Mouse (Mus musculus): ENCODE measurements at regions not wholly inside any gene's neighbourhood (a gene's known extent, or its start where the extent isn't known, plus 50 kb on each side); places are given as distances from the start of the nearest gene placed in this dataset.

GRCm38 (mm10) chr2:72733371-72733770, 246.9 kb downstream of the Sp3 start:
- Histone ChIP-seq H3K27ac (ENCODE audit: low read depth, low read length) (no peak overlapping the region), H3K9me3 (ENCODE audit: control insufficient read depth) (no peaks in the 10 kb centered on the region), H3K4me3 (ENCODE audit: low read depth, low read length) (no peak overlapping the region), H3K9ac (ENCODE audit: low read depth, low read length) (no peak overlapping the region), H3K4me2 (replicated peaks; ENCODE audit: low read depth) (no peak overlapping the region), H3K27me3 (replicated peaks; ENCODE audit: control insufficient read depth, insufficient read depth, low read length) (no peaks in the 10 kb centered on the region), H3K36me3 (ENCODE audit: control insufficient read depth, insufficient read depth) (no peaks in the 10 kb centered on the region), H3K4me1 (replicated peaks; ENCODE audit: control insufficient read depth, insufficient read depth, low read length) (no peaks in the 10 kb centered on the region)
- ATAC-seq, result no peak
- no peak for TF ChIP-seq CTCF (IDR thresholded peaks at IDR 0.05; ENCODE audit: low read depth)
- WGBS, result 42% methylated on average over 3 of the region's 3 CpGs

DNA sequence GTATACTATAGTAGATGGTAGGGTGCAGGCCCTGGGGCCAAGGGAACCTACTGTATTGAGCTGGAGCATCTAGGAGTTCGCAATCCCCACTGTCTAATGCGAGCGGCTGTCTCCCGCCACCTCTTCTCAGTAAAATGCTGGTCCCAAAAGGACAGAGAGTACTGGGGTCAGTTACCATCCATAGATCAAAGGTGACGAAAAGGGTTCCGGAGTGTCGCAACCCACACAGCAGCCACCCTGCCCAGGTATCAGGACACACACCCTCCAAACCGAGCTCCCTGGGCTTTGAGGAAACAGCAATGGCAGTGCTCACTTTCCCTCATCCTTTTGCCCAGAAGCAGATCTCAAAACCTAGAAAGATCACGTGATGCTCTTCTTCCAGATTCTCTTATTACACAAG, 245.2 kb downstream of the Sp3 start:
- no peak for TF ChIP-seq CTCF (IDR thresholded peaks at IDR 0.05; ENCODE audit: low read depth)
- H3K9ac ChIP-seq (ENCODE audit: low read depth, low read length), result no peak overlapping the region
- no peaks in the 10 kb centered on the region for H3K36me3 ChIP-seq (ENCODE audit: control insufficient read depth, insufficient read depth)
- 92% methylated on average over 9 of the region's 9 CpGs for WGBS
- H3K27ac ChIP-seq (ENCODE audit: low read depth, low read length), result no peak overlapping the region
- no peak for ATAC-seq
- no peak overlapping the region for H3K4me2 ChIP-seq (replicated peaks; ENCODE audit: low read depth)
- no peaks in the 10 kb centered on the region for H3K27me3 ChIP-seq (replicated peaks; ENCODE audit: control insufficient read depth, insufficient read depth, low read length)
- H3K9me3 ChIP-seq (ENCODE audit: control insufficient read depth), result no peaks in the 10 kb centered on the region
- no peaks in the 10 kb centered on the region for H3K4me1 ChIP-seq (replicated peaks; ENCODE audit: control insufficient read depth, insufficient read depth, low read length)
- no peak overlapping the region for H3K4me3 ChIP-seq (ENCODE audit: low read depth, low read length)

GRCm38 (mm10) chr2:72736685-72737084, 243.6 kb downstream of the Sp3 start:
- Histone ChIP-seq H3K9me3 (ENCODE audit: control insufficient read depth) (no peaks in the 10 kb centered on the region), H3K9ac (ENCODE audit: low read depth, low read length) (no peak overlapping the region), H3K4me3 (ENCODE audit: low read depth, low read length) (no peak overlapping the region), H3K36me3 (ENCODE audit: control insufficient read depth, insufficient read depth) (no peaks in the 10 kb centered on the region), H3K4me2 (replicated peaks; ENCODE audit: low read depth) (no peak overlapping the region), H3K27me3 (replicated peaks; ENCODE audit: control insufficient read depth, insufficient read depth, low read length) (no peaks in the 10 kb centered on the region), H3K4me1 (replicated peaks; ENCODE audit: control insufficient read depth, insufficient read depth, low read length) (0 out of 2 replicates have a peak, but pooled peaks cover 3% of the 10 kb centered on the region), H3K27ac (ENCODE audit: low read depth, low read length) (no peak overlapping the region)
- no peak for ATAC-seq
- 75% methylated on average over 3 of the region's 3 CpGs for WGBS
- TF ChIP-seq CTCF (IDR thresholded peaks at IDR 0.05; ENCODE audit: low read depth), result no peak

- Histone ChIP-seq H3K4me3 (ENCODE audit: low read depth, low read length) (no peak overlapping the region), H3K9ac (ENCODE audit: low read depth, low read length) (no peak overlapping the region), H3K9me3 (ENCODE audit: control insufficient read depth) (no peaks in the 10 kb centered on the region), H3K4me2 (replicated peaks; ENCODE audit: low read depth) (peak overlapping the region; percentile 53), H3K4me1 (replicated peaks; ENCODE audit: control insufficient read depth, insufficient read depth, low read length) (0 out of 2 replicates have a peak, but pooled peaks cover 3% of the 10 kb centered on the region), H3K27ac (ENCODE audit: low read depth, low read length) (no peak overlapping the region), H3K27me3 (replicated peaks; ENCODE audit: control insufficient read depth, insufficient read depth, low read length) (no peaks in the 10 kb centered on the region), H3K36me3 (ENCODE audit: control insufficient read depth, insufficient read depth) (no peaks in the 10 kb centered on the region)
- ATAC-seq, result peak; percentile 52; the same call in 1 of the 2 replicates
- TF ChIP-seq CTCF (IDR thresholded peaks at IDR 0.05; ENCODE audit: low read depth), result peak; percentile 36; the same call in 1 of the 2 replicates
- 45% methylated on average over 22 of the region's 22 CpGs for WGBS
Observed at GRCm38 (mm10) chr2:72740391-72741361, 239.6 kb downstream of the Sp3 start.

GRCm38 (mm10) chr2:72741746-72742145, 238.5 kb downstream of the Sp3 start:
- WGBS, result 65% methylated on average over 5 of the region's 5 CpGs
- H3K9ac ChIP-seq (ENCODE audit: low read depth, low read length), result no peak overlapping the region
- H3K9me3 ChIP-seq (ENCODE audit: control insufficient read depth), result no peaks in the 10 kb centered on the region
- no peak overlapping the region for H3K4me2 ChIP-seq (replicated peaks; ENCODE audit: low read depth)
- H3K4me1 ChIP-seq (replicated peaks; ENCODE audit: control insufficient read depth, insufficient read depth, low read length), result 0 out of 2 replicates have a peak, but pooled peaks cover 3% of the 10 kb centered on the region
- no peak overlapping the region for H3K4me3 ChIP-seq (ENCODE audit: low read depth, low read length)
- no peaks in the 10 kb centered on the region for H3K27me3 ChIP-seq (replicated peaks; ENCODE audit: control insufficient read depth, insufficient read depth, low read length)
- no peak for TF ChIP-seq CTCF (IDR thresholded peaks at IDR 0.05; ENCODE audit: low read depth)
- no peaks in the 10 kb centered on the region for H3K36me3 ChIP-seq (ENCODE audit: control insufficient read depth, insufficient read depth)
- H3K27ac ChIP-seq (ENCODE audit: low read depth, low read length), result no peak overlapping the region
- ATAC-seq, result no peak

- TF ChIP-seq CTCF (IDR thresholded peaks at IDR 0.05; ENCODE audit: low read depth), result no peak
- Histone ChIP-seq H3K27me3 (replicated peaks; ENCODE audit: control insufficient read depth, insufficient read depth, low read length) (no peaks in the 10 kb centered on the region), H3K27ac (ENCODE audit: low read depth, low read length) (no peak overlapping the region), H3K9me3 (ENCODE audit: control insufficient read depth) (no peaks in the 10 kb centered on the region), H3K4me2 (replicated peaks; ENCODE audit: low read depth) (no peak overlapping the region), H3K4me3 (ENCODE audit: low read depth, low read length) (no peak overlapping the region), H3K4me1 (replicated peaks; ENCODE audit: control insufficient read depth, insufficient read depth, low read length) (0 out of 2 replicates have a peak, but pooled peaks cover 3% of the 10 kb centered on the region), H3K36me3 (ENCODE audit: control insufficient read depth, insufficient read depth) (no peaks in the 10 kb centered on the region), H3K9ac (ENCODE audit: low read depth, low read length) (no peak overlapping the region)
- ATAC-seq, result no peak
- WGBS, result 95% methylated on average over 3 of the region's 3 CpGs
Observed at GRCm38 (mm10) chr2:72743651-72744050, 236.6 kb downstream of the Sp3 start.

All from intestine, postnatal 0 days (tissue).